Mouse (Mus musculus) monocyte, adult 2 months (primary cell): Measurements from ENCODE around the gene Pcolce2.

Experiments
- DNase-seq, 2 experiments: peaks; one replicate each; pipeline ENCODE4 v3.0.0; 2022; ENCODE audit warnings: low spot score in 2 of 2, low read depth in 1 of 2

Pcolce2 gene

GRCm38 (mm10) chr9:95653363-95653762, 16.0 kb downstream of the Pcolce2 start:
- no peak for DNase-seq

GRCm38 (mm10) chr9:95654356-95654755, 17.0 kb downstream of the Pcolce2 start:
- DNase-seq: no peak

- DNase-seq: no peak
Observed at GRCm38 (mm10) chr9:95657941-95658340, 20.5 kb downstream of the Pcolce2 start.

GRCm38 (mm10) chr9:95664290-95664989, 27.0 kb downstream of the Pcolce2 start:
- no peak for DNase-seq

- DNase-seq: no peak
Observed at GRCm38 (mm10) chr9:95665835-95666234, 28.4 kb downstream of the Pcolce2 start.

GRCm38 (mm10) chr9:95667836-95668235, 30.4 kb downstream of the Pcolce2 start:
- no peak for DNase-seq

GRCm38 (mm10) chr9:95668306-95668705, 30.9 kb downstream of the Pcolce2 start:
- no peak for DNase-seq

GRCm38 (mm10) chr9:95672331-95672730, 34.9 kb downstream of the Pcolce2 start:
- no peak for DNase-seq

- DNase-seq: no peak
Observed at GRCm38 (mm10) chr9:95672760-95673159, 35.4 kb downstream of the Pcolce2 start.

GRCm38 (mm10) chr9:95675064-95675699, 37.8 kb downstream of the Pcolce2 start:
- no peak for DNase-seq

GRCm38 (mm10) chr9:95676021-95676420, 38.6 kb downstream of the Pcolce2 start:
- no peak for DNase-seq

- DNase-seq: no peak
Observed at GRCm38 (mm10) chr9:95679966-95680365, 42.6 kb downstream of the Pcolce2 start.

GRCm38 (mm10) chr9:95680691-95681090, 43.3 kb downstream of the Pcolce2 start:
- no peak for DNase-seq

- DNase-seq: no peak
Observed at GRCm38 (mm10) chr9:95685660-95686440, 48.4 kb downstream of the Pcolce2 start.

- DNase-seq: no peak
Observed at GRCm38 (mm10) chr9:95688064-95688463, 50.7 kb downstream of the Pcolce2 start.

GRCm38 (mm10) chr9:95692823-95693222, 55.4 kb downstream of the Pcolce2 start:
- DNase-seq: no peak

GRCm38 (mm10) chr9:95693528-95694100, 56.2 kb downstream of the Pcolce2 start:
- no peak for DNase-seq

GRCm38 (mm10) chr9:95694526-95694925, 57.1 kb downstream of the Pcolce2 start:
- DNase-seq: no peak

- no peak for DNase-seq
Observed at GRCm38 (mm10) chr9:95695023-95695422, 57.6 kb downstream of the Pcolce2 start.

- no peak for DNase-seq
Observed at GRCm38 (mm10) chr9:95696581-95696980, 59.2 kb downstream of the Pcolce2 start.

- no peak for DNase-seq
Observed at GRCm38 (mm10) chr9:95697808-95698207, 60.4 kb downstream of the Pcolce2 start.

GRCm38 (mm10) chr9:95699273-95699672, 61.9 kb downstream of the Pcolce2 start:
- no peak for DNase-seq
